In the genomic region with DNA sequence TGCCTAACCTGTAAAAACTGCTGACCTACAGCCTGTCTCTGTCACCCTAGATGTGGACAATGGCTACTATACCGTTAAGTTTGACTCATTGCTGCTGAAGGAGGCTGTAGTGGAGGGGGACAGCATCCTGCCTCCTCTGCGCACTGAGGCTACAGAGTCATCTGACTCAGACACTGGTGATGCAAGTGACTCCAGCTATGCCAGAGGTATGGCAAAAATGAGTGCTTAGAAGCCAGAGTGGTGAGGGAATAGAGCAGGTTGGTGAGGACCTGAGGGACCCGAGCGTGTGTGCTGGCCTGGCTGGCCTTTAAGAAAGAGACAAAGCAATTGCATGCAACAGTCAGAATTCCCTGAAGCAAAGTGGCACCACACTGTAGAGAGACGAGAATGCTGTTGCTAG, we compare ENCODE assay signal across 27 mouse cellular contexts. TPM values are rescaled to one million over a fixed set of nuclear protein-coding genes. Genes with fewer than 3 reads are reported as not detected.
DNase-seq lines count a peak whose midpoint lies in the region; ATAC-seq and TF ChIP-seq lines count a peak whose summit lies in the region.
"Had no signal": no experiment of that assay in that cellular context is flagged by ENCODE, and none has a peak within 500 bp of the region (broad histone marks: within the 10 kb centered on the region; RNA-seq: fewer than 3 reads in every experiment).

No protein-coding gene starts in this region.

- peaks cover 26% of the 10 kb centered on the region for H3K36me3 ChIP-seq in thymus, adult 2 months (ENCODE audit: control insufficient read depth, insufficient read depth, low read length)

- no peaks in the 10 kb centered on the region for H3K27me3 ChIP-seq in thymus, adult 2 months (ENCODE audit: control insufficient read depth, insufficient read depth, low read length)
- no peaks in the 10 kb centered on the region for H3K27me3 ChIP-seq in Patski
- H3K27me3 ChIP-seq: CH12.LX; embryonic facial prominence, embryonic 13.5 days; embryonic facial prominence, embryonic 15.5 days; forebrain, embryonic 12.5 days had no signal

- CTCF ChIA-PET in Patski (lab: Charles Lee): interaction anchor here (0.6 to 0.9 kb wide), 2 partner anchors 9 to 12 kb away, joined by 3 to 5 read pairs; no protein-coding TSS in a partner anchor

- TF ChIP-seq POLR2A in thymus, adult 2 months (IDR thresholded peaks at IDR 0.05; ENCODE audit: control insufficient read depth, extremely low read depth, insufficient read depth, low read length, poor library complexity): no peak

- H3K4me1 ChIP-seq in thymus, adult 2 months (replicated peaks; ENCODE audit: control insufficient read depth, insufficient read depth, low read length): peaks cover 16% of the 10 kb centered on the region
- H3K4me1 ChIP-seq: embryonic facial prominence, embryonic 13.5 days; embryonic facial prominence, embryonic 15.5 days; forebrain, embryonic 10.5 days; forebrain, embryonic 12.5 days had no signal

- no peak overlapping the region for H3K4me3 ChIP-seq in thymus, adult 2 months (ENCODE audit: control insufficient read depth, insufficient read depth, low read length)
- H3K4me3 ChIP-seq: embryonic facial prominence, embryonic 13.5 days; embryonic facial prominence, embryonic 15.5 days; erythroblast, embryonic 14.5 days; forebrain, embryonic 10.5 days; forebrain, embryonic 12.5 days had no signal

- TF ChIP-seq CTCF in thymus, adult 2 months (IDR thresholded peaks at IDR 0.05; ENCODE audit: borderline replicate concordance, control insufficient read depth, extremely low read depth, insufficient read depth, low read length, poor library complexity): no peak
- no peak for TF ChIP-seq CTCF in Patski (IDR thresholded peaks at IDR 0.05)

- WGBS in thymus, adult 2 months: 94% methylated on average over 5 of the region's 5 CpGs

- peak; percentile 77 for DNase-seq in heart, adult 11 months
- DNase-seq in heart, adult 18-20 months: no peak
- DNase-seq in thymus, adult 2 months: no peak
- no peak for DNase-seq in thymus, postnatal 14 days
- DNase-seq in Muller cell, postnatal 12 days (ENCODE audit: inconsistent ontology term): peak; percentile 41
- no peak for DNase-seq in Patski (ENCODE audit: low read depth, low spot score)
- no peak for DNase-seq in cerebellum, postnatal 25 days
- DNase-seq in ovary, adult 18-20 months (ENCODE audit: low spot score): no peak
- DNase-seq: adrenal gland, adult 2 months; adrenal gland, postnatal 10 days; adrenal gland, postnatal 36 days; B cell, adult 2 months; cerebellum, adult 11-12 months; cerebellum, adult 2 months; cerebellum, adult 9-10 months; cerebellum, postnatal 10 days; cerebellum, postnatal 36 days; embryo, embryonic 11 days had no signal

- peak overlapping the region; percentile 56; the same call in 1 of the 2 replicates for H3K27ac ChIP-seq in thymus, adult 2 months (ENCODE audit: control insufficient read depth, insufficient read depth, low read length)
- H3K27ac ChIP-seq: embryonic facial prominence, embryonic 13.5 days; embryonic facial prominence, embryonic 15.5 days; forebrain, embryonic 10.5 days; forebrain, embryonic 12.5 days had no signal

- in situ Hi-C loops in Patski (cut with MboI; ENCODE audit: low pct_unique_long_range_greater_than_20kb): no loop called here

- peak; percentile 94 for ATAC-seq in Patski
- ATAC-seq: CD4-positive, CD25-positive, alpha-beta regulatory T cell, adult 4 months; forebrain, embryonic 14.5 days; forebrain, embryonic 16.5 days had no signal

- POLR2A ChIA-PET in Patski (lab: Charles Lee): no interaction called here

RNA-seq across cellular contexts. Expression of gene Lime1, which starts 1.2 kb away (rescaled TPM):
- 1 to 10 TPM; 3.3 to 6.3 TPM for total RNA-seq in heart, adult 18-20 months (2021)
- 263 and 268 TPM in 2 replicates for polyA plus RNA-seq in thymus, adult 2 months (2012; rRNA removed)
- polyA plus RNA-seq in Patski (2021): 22.7 TPM

RNA-seq across cellular contexts. Expression of gene Arfrp1, which starts 13.5 kb away (rescaled TPM):
- 10 to 100 TPM; 50.7 to 65.7 TPM for total RNA-seq in heart, adult 18-20 months (2021)
- 60.9 and 69.6 TPM in 2 replicates for polyA plus RNA-seq in thymus, adult 2 months (2012; rRNA removed)
- polyA plus RNA-seq in Patski (2021): 44.8 TPM

RNA-seq across cellular contexts. Expression of gene Zgpat, which starts 14.0 kb away (rescaled TPM):
- 10 to 100 TPM; 15.3 to 18.0 TPM for total RNA-seq in heart, adult 18-20 months (2021)
- 87.6 and 91.9 TPM in 2 replicates for polyA plus RNA-seq in thymus, adult 2 months (2012; rRNA removed)
- polyA plus RNA-seq in Patski (2021): 41.8 TPM

RNA-seq across cellular contexts. Expression of gene Rtel1, which starts 59.2 kb away (rescaled TPM):
- total RNA-seq in heart, adult 18-20 months (2021): 10 to 100 TPM in 1 of 2 experiments, 1 to 10 TPM in 1; 7.2 to 11.3 TPM
- polyA plus RNA-seq in thymus, adult 2 months (2012; rRNA removed): 110 and 119 TPM in 2 replicates
- 46.5 TPM for polyA plus RNA-seq in Patski (2021)

Comparison
In these comparisons a context has a peak if more than half of its experiments do, and no peak if none do; other contexts are left out.
1. DNase-seq: peak in heart, adult 11 months (single experiment) and Muller cell, postnatal 12 days (single experiment); none in heart, adult 18-20 months (0 of 2), thymus, adult 2 months (single experiment), thymus, postnatal 14 days (single experiment), Patski (single experiment), cerebellum, postnatal 25 days (0 of 2) and ovary, adult 18-20 months (single experiment).
2. RNA of gene Lime1, which starts 1.2 kb away (polyA plus RNA-seq): 263 to 268 TPM in thymus, adult 2 months; 22.7 TPM in Patski (single experiment); every median in the first group is over 10 times any median in the second.